Mouse (Mus musculus): ENCODE data around the gene Hyls1. TPM values are rescaled to one million over a fixed set of nuclear protein-coding genes. Genes with fewer than 3 reads are reported as not detected.
A peak's percentile ranks its signal among the peaks of the same experiment; 100 is the strongest.

The Hyls1 gene
- polyA plus RNA-seq, 1 experiment from 2014 or later = 26.3 TPM

DNA sequence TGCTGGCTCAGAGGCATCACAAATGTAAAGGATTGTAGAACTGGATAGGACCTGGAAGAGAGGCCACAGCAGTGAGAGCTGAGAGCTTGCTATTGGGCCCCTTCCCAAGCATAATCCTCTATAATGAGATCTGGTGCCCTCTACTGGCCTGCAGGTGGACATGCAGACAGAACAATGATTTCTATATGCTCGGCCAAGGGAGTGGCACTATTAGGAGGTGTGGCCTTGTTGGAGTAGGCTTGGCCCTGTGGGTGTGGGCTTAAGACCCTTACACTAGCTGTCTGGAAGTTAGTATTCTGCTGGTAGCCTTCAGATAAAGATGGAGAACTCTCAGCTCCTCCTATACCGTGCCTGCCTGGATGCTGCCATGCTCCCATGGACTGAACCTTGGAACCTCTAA lies 35.1 kb downstream of the Hyls1 start:
- no peaks in the 10 kb centered on the region for H3K27me3 ChIP-seq (replicated peaks; ENCODE audit: control insufficient read depth, insufficient read depth, low read length)
- no peaks in the 10 kb centered on the region for H3K36me3 ChIP-seq (ENCODE audit: control insufficient read depth, insufficient read depth)
- no peaks in the 10 kb centered on the region for H3K9me3 ChIP-seq (ENCODE audit: control insufficient read depth, low read length)
- H3K9ac ChIP-seq (replicated peaks; ENCODE audit: low read depth, low read length) = no peak overlapping the region
- H3K4me1 ChIP-seq (replicated peaks; ENCODE audit: control insufficient read depth, insufficient read depth, low read length) = peaks cover 12% of the 10 kb centered on the region
- peak; percentile 87 for ATAC-seq
- H3K27ac ChIP-seq (ENCODE audit: low read length) = no peak overlapping the region
- H3K4me2 ChIP-seq (ENCODE audit: low read length) = no peak overlapping the region
- WGBS = 3% methylated on average over 2 of the region's 2 CpGs
- H3K4me3 ChIP-seq (replicated peaks; ENCODE audit: low read length) = no peak overlapping the region

GRCm38 (mm10) chr9:35533266-35533665 lies 36.9 kb downstream of the Hyls1 start:
- no peaks in the 10 kb centered on the region; the same call in 1 of the 2 replicates for H3K4me1 ChIP-seq (replicated peaks; ENCODE audit: control insufficient read depth, insufficient read depth, low read length)
- no peak for ATAC-seq
- no peaks in the 10 kb centered on the region for H3K9me3 ChIP-seq (ENCODE audit: control insufficient read depth, low read length)
- whole genome bisulfite sequencing = 74% methylated on average over 9 of the region's 9 CpGs
- no peaks in the 10 kb centered on the region for H3K36me3 ChIP-seq (ENCODE audit: control insufficient read depth, insufficient read depth)
- no peak overlapping the region for H3K27ac ChIP-seq (ENCODE audit: low read length)
- no peak overlapping the region for H3K4me2 ChIP-seq (ENCODE audit: low read length)
- no peak overlapping the region for H3K9ac ChIP-seq (replicated peaks; ENCODE audit: low read depth, low read length)
- no peaks in the 10 kb centered on the region for H3K27me3 ChIP-seq (replicated peaks; ENCODE audit: control insufficient read depth, insufficient read depth, low read length)
- H3K4me3 ChIP-seq (replicated peaks; ENCODE audit: low read length) = no peak overlapping the region

DNA sequence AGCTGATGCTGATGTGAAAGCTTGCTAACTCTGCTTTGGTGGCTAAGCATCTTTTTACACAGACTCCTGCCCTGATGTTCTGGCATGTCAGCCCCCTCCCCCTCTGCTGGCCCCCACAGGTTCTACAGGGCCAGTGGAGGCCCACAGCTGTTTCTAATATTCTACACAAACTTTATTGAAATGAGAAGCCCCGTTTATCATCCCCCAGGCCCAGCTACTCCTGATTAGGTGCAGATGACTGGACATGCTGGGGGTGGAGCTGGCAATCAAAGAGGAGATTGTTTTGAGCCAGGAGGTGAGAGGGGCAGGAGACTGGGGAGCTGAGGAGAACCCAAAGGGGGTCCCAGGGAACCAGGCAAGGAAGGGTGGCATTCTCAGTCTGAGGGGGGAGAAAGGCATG lies 40.4 kb downstream of the Hyls1 start:
- no peak for ATAC-seq
- WGBS = 11% methylated on average over 1 of the region's 1 CpGs
- Histone ChIP-seq H3K4me1 (replicated peaks; ENCODE audit: control insufficient read depth, insufficient read depth, low read length) (no peaks in the 10 kb centered on the region), H3K9ac (replicated peaks; ENCODE audit: low read depth, low read length) (no peak overlapping the region), H3K27ac (ENCODE audit: low read length) (no peak overlapping the region), H3K27me3 (replicated peaks; ENCODE audit: control insufficient read depth, insufficient read depth, low read length) (no peaks in the 10 kb centered on the region), H3K4me3 (replicated peaks; ENCODE audit: low read length) (no peak overlapping the region), H3K36me3 (ENCODE audit: control insufficient read depth, insufficient read depth) (no peaks in the 10 kb centered on the region), H3K4me2 (ENCODE audit: low read length) (no peak overlapping the region), H3K9me3 (ENCODE audit: control insufficient read depth, low read length) (no peaks in the 10 kb centered on the region)

- H3K9me3 ChIP-seq (ENCODE audit: control insufficient read depth, low read length) = no peaks in the 10 kb centered on the region
- no peak overlapping the region for H3K4me3 ChIP-seq (replicated peaks; ENCODE audit: low read length)
- no peak overlapping the region for H3K9ac ChIP-seq (replicated peaks; ENCODE audit: low read depth, low read length)
- H3K4me1 ChIP-seq (replicated peaks; ENCODE audit: control insufficient read depth, insufficient read depth, low read length) = peaks cover 6% of the 10 kb centered on the region
- no peaks in the 10 kb centered on the region for H3K36me3 ChIP-seq (ENCODE audit: control insufficient read depth, insufficient read depth)
- no peaks in the 10 kb centered on the region for H3K27me3 ChIP-seq (replicated peaks; ENCODE audit: control insufficient read depth, insufficient read depth, low read length)
- ATAC-seq = no peak
- 62% methylated on average over 3 of the region's 3 CpGs for WGBS
- no peak overlapping the region for H3K27ac ChIP-seq (ENCODE audit: low read length)
- no peak overlapping the region for H3K4me2 ChIP-seq (ENCODE audit: low read length)
These were observed 41.1 kb downstream of the Hyls1 start for GRCm38 (mm10) chr9:35529141-35529540.

- peak; percentile 84 for ATAC-seq
- Histone ChIP-seq H3K4me1 (replicated peaks; ENCODE audit: control insufficient read depth, insufficient read depth, low read length) (peaks cover 23% of the 10 kb centered on the region), H3K4me3 (replicated peaks; ENCODE audit: low read length) (no peak overlapping the region), H3K4me2 (ENCODE audit: low read length) (peak overlapping the region; percentile 21), H3K9ac (replicated peaks; ENCODE audit: low read depth, low read length) (no peak overlapping the region), H3K36me3 (ENCODE audit: control insufficient read depth, insufficient read depth) (no peaks in the 10 kb centered on the region), H3K27ac (ENCODE audit: low read length) (peak overlapping the region; percentile 46), H3K27me3 (replicated peaks; ENCODE audit: control insufficient read depth, insufficient read depth, low read length) (no peaks in the 10 kb centered on the region), H3K9me3 (ENCODE audit: control insufficient read depth, low read length) (no peaks in the 10 kb centered on the region)
- WGBS = 8% methylated on average over 7 of the region's 7 CpGs
These were observed 46.2 kb downstream of the Hyls1 start for GRCm38 (mm10) chr9:35523941-35524411.

DNA sequence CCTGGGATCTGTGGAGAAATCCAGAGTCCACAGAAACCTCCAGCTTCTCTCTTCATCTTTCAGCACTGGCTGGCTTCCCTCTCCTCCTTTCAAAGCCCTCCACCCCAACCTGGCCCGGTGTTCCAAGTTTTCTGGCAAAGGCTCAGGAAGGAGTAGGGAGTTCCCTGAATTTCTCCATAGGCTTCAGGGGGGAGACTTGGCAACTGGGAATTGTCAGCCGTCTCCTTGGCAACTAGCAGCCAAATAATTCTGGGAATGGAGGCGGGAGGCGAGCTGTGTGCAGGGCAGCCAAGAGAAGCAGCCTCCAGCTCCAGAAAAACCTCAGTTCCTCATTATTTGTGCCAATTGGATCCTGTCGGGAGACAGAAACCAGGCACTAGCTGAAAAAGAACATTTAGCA lies 46.7 kb downstream of the Hyls1 start:
- no peak overlapping the region for H3K9ac ChIP-seq (replicated peaks; ENCODE audit: low read depth, low read length)

GRCm38 (mm10) chr9:35522821-35523515 lies 47.2 kb downstream of the Hyls1 start:
- 58% methylated on average over 1 of the region's 1 CpGs for WGBS
- ATAC-seq = 0 out of 2 replicates have a peak, but pooled peaks have one; percentile 11
- Histone ChIP-seq H3K4me3 (replicated peaks; ENCODE audit: low read length) (no peak overlapping the region), H3K36me3 (ENCODE audit: control insufficient read depth, insufficient read depth) (no peaks in the 10 kb centered on the region), H3K27ac (ENCODE audit: low read length) (peak overlapping the region; percentile 46), H3K9me3 (ENCODE audit: control insufficient read depth, low read length) (no peaks in the 10 kb centered on the region), H3K9ac (replicated peaks; ENCODE audit: low read depth, low read length) (no peak overlapping the region), H3K4me1 (replicated peaks; ENCODE audit: control insufficient read depth, insufficient read depth, low read length) (peaks cover 23% of the 10 kb centered on the region), H3K4me2 (ENCODE audit: low read length) (no peak overlapping the region), H3K27me3 (replicated peaks; ENCODE audit: control insufficient read depth, insufficient read depth, low read length) (no peaks in the 10 kb centered on the region)

More for the DNA sequence above, 46.7 kb downstream of the Hyls1 start:
- peak; percentile 91 for ATAC-seq
- Histone ChIP-seq H3K4me2 (ENCODE audit: low read length) (peak overlapping the region; percentile 21), H3K27ac (ENCODE audit: low read length) (peak overlapping the region; percentile 46), H3K4me1 (replicated peaks; ENCODE audit: control insufficient read depth, insufficient read depth, low read length) (peaks cover 23% of the 10 kb centered on the region), H3K9me3 (ENCODE audit: control insufficient read depth, low read length) (no peaks in the 10 kb centered on the region), H3K36me3 (ENCODE audit: control insufficient read depth, insufficient read depth) (no peaks in the 10 kb centered on the region), H3K27me3 (replicated peaks; ENCODE audit: control insufficient read depth, insufficient read depth, low read length) (no peaks in the 10 kb centered on the region), H3K4me3 (replicated peaks; ENCODE audit: low read length) (no peak overlapping the region)
- WGBS = 7% methylated on average over 5 of the region's 5 CpGs

GRCm38 (mm10) chr9:35522241-35522640 lies 48.0 kb downstream of the Hyls1 start:
- Histone ChIP-seq H3K27me3 (replicated peaks; ENCODE audit: control insufficient read depth, insufficient read depth, low read length) (no peaks in the 10 kb centered on the region), H3K4me1 (replicated peaks; ENCODE audit: control insufficient read depth, insufficient read depth, low read length) (peaks cover 23% of the 10 kb centered on the region), H3K9ac (replicated peaks; ENCODE audit: low read depth, low read length) (no peak overlapping the region), H3K36me3 (ENCODE audit: control insufficient read depth, insufficient read depth) (no peaks in the 10 kb centered on the region), H3K9me3 (ENCODE audit: control insufficient read depth, low read length) (no peaks in the 10 kb centered on the region), H3K4me3 (replicated peaks; ENCODE audit: low read length) (no peak overlapping the region), H3K4me2 (ENCODE audit: low read length) (no peak overlapping the region), H3K27ac (ENCODE audit: low read length) (no peak overlapping the region)
- no peak for ATAC-seq
- WGBS = 81% methylated on average over 2 of the region's 2 CpGs

DNA sequence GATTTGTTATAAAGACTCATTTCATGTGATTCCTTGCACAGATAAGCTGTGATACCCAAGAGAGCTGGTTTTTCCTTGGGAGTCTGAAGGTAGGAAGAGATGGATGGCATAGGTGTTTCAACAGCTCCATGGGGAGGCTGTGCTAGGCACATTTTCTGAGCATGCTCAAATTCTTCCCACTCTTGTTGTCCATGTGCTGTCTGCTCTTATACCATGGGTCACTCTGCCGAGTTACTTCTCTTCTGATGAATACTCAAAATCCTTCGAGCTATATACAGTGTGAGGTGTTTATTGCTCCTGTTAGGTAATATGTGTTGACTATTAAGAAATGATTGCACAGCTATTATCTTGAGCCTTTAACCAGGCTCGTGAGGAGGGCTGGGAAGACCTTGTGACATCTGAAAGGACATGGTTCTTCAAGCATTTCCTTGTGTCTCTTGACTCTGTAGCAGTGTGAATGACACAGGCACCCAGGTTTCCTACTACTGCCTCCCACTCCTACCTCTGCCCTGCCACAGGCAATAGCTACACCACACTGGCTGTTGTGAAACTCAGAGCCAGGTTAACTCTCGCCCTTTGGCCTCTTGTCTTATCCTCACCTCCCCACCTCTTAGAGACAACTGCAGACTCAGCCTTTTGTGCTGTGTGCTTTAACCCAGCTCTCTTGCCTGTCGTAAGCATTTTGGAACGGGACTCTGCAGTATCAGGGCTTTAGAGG lies 49.4 kb downstream of the Hyls1 start:
- no peak for ATAC-seq
- no peak overlapping the region for H3K4me2 ChIP-seq (ENCODE audit: low read length)
- no peaks in the 10 kb centered on the region for H3K36me3 ChIP-seq (ENCODE audit: control insufficient read depth, insufficient read depth)
- no peaks in the 10 kb centered on the region for H3K27me3 ChIP-seq (replicated peaks; ENCODE audit: control insufficient read depth, insufficient read depth, low read length)
- H3K4me1 ChIP-seq (replicated peaks; ENCODE audit: control insufficient read depth, insufficient read depth, low read length) = peaks cover 23% of the 10 kb centered on the region
- H3K27ac ChIP-seq (ENCODE audit: low read length) = no peak overlapping the region
- 76% methylated on average over 6 of the region's 6 CpGs for WGBS
- H3K9ac ChIP-seq (replicated peaks; ENCODE audit: low read depth, low read length) = no peak overlapping the region
- H3K9me3 ChIP-seq (ENCODE audit: control insufficient read depth, low read length) = no peaks in the 10 kb centered on the region
- no peak overlapping the region for H3K4me3 ChIP-seq (replicated peaks; ENCODE audit: low read length)

Data from forebrain, embryonic 16.5 days (tissue).